Mouse (Mus musculus): ENCODE data around the gene Mycbp.

- no peak for TF ChIP-seq CTCF (IDR thresholded peaks at IDR 0.05; ENCODE audit: insufficient read depth, low read length)
- TF ChIP-seq POLR2A (IDR thresholded peaks at IDR 0.05; ENCODE audit: borderline replicate concordance, extremely low read depth, low read depth, low read length): no peak
These were observed 46.5 kb upstream of the Mycbp start for GRCm38 (mm10) chr4:123858090-123858489.

All from lung, adult 2 months (tissue).